Mouse (Mus musculus): Measurements from ENCODE around the gene Mrps5. TPM values are rescaled to one million over a fixed set of nuclear protein-coding genes. Genes with fewer than 3 reads are reported as not detected.

Gene Mrps5
- polyA plus RNA-seq, 1 experiment: 64.8 TPM

DNA sequence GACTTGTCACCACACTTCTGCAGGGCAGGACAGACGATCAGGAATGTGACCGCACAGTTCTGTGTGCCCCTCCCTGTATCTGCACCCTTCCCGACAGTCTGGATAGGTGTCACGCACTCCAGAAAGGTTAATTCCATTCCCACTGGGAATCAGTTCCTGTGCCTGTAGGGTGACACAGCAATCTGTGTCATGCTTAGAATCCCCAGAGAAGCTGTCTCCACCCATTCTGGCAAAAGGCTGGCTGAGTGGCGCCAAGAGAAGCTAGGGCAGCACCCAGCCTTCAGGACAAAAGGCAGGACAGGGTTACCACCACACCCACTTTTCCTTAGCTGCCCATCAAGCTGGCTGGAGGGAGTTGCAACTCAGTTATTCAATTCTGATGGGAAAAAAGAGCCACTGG is 62.9 kb downstream of the Mrps5 start:
- TF ChIP-seq POLR2A (IDR thresholded peaks at IDR 0.05; ENCODE audit: borderline replicate concordance, control insufficient read depth, low read depth, low read length) (no peak), CTCF (IDR thresholded peaks at IDR 0.05; ENCODE audit: control insufficient read depth, insufficient read depth, low read length) (no peak)
- WGBS: 64% methylated on average over 5 of the region's 5 CpGs
- Histone ChIP-seq H3K4me1 (ENCODE audit: control insufficient read depth, insufficient read depth, low read length) (no peaks in the 10 kb centered on the region), H3K4me3 (replicated peaks; ENCODE audit: control insufficient read depth, low read depth, low read length) (no peak overlapping the region), H3K27ac (ENCODE audit: control insufficient read depth, insufficient read depth, low read depth, low read length, poor library complexity) (no peak overlapping the region)

DNA sequence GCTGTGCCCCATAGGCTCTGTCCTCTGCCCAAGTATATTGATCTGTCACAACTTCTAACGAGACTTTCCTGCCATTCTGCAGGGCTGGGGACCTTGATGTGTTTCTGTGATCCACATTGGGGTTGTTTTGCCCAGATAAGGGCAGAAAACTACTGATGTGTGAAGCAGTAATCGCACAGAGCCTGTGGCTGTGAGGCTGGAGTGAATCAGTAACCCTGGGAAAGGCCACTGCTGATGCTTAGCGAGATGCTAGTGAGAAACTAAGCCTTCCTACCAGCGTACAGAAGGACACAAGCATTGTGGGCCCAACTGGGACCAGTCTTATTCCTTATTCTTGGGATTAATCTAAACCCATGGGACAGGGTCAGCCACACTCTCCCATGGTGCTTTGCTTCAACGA is 64.6 kb downstream of the Mrps5 start:
- Histone ChIP-seq H3K4me1 (ENCODE audit: control insufficient read depth, insufficient read depth, low read length) (no peaks in the 10 kb centered on the region), H3K27ac (ENCODE audit: control insufficient read depth, insufficient read depth, low read depth, low read length, poor library complexity) (no peak overlapping the region), H3K4me3 (replicated peaks; ENCODE audit: control insufficient read depth, low read depth, low read length) (no peak overlapping the region)
- 69% methylated on average over 5 of the region's 5 CpGs for WGBS
- TF ChIP-seq POLR2A (IDR thresholded peaks at IDR 0.05; ENCODE audit: borderline replicate concordance, control insufficient read depth, low read depth, low read length): no peak
- TF ChIP-seq CTCF (IDR thresholded peaks at IDR 0.05; ENCODE audit: control insufficient read depth, insufficient read depth, low read length): no peak

DNA sequence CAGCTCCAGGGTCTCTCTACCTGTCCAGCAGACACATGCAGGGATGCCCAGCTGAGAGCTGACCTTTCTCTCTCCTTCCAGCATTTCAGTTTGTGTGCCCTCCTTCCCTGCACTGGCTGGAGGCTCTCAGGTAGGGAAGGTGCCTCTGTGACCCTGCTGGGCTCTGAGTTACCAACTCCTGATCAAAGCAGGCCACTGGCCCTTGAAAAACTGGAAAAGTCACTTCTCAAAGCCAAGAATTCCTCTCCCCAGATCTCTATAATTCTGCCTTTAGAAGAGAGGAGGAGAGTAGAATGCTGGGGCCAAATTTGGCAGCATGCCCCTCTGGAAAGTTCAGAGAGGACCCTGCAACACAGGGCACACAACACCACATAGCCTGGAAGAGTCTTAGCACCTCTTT is 65.3 kb downstream of the Mrps5 start:
- no peak for TF ChIP-seq CTCF (IDR thresholded peaks at IDR 0.05; ENCODE audit: control insufficient read depth, insufficient read depth, low read length)
- no peak for TF ChIP-seq POLR2A (IDR thresholded peaks at IDR 0.05; ENCODE audit: borderline replicate concordance, control insufficient read depth, low read depth, low read length)
- Histone ChIP-seq H3K4me1 (ENCODE audit: control insufficient read depth, insufficient read depth, low read length) (no peaks in the 10 kb centered on the region), H3K4me3 (replicated peaks; ENCODE audit: control insufficient read depth, low read depth, low read length) (no peak overlapping the region), H3K27ac (ENCODE audit: control insufficient read depth, insufficient read depth, low read depth, low read length, poor library complexity) (no peak overlapping the region)

DNA sequence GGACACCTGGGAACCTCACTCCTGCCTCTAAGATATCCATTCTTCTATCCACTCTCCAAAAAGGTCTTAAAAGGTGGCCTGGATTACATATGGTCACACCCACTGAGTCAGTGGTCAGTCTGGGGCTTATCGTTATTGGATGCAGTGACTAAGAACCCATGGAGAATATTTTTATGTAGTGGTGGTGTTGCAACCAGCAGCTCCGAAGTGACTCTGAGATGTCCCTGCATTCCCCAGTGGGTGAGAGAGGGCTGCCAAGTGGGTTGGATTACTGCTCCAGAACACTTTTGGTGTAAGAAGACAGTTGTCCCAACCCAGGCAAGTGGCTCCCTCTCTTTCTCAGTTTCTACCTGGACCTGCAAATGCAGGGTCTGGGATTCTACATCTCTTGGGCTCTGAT is 65.8 kb downstream of the Mrps5 start:
- WGBS: 77% methylated on average over 2 of the region's 2 CpGs
- TF ChIP-seq CTCF (IDR thresholded peaks at IDR 0.05; ENCODE audit: control insufficient read depth, insufficient read depth, low read length) (no peak), POLR2A (IDR thresholded peaks at IDR 0.05; ENCODE audit: borderline replicate concordance, control insufficient read depth, low read depth, low read length) (no peak)
- H3K4me1 ChIP-seq (ENCODE audit: control insufficient read depth, insufficient read depth, low read length): no peaks in the 10 kb centered on the region
- H3K27ac ChIP-seq (ENCODE audit: control insufficient read depth, insufficient read depth, low read depth, low read length, poor library complexity): no peak overlapping the region
- no peak overlapping the region for H3K4me3 ChIP-seq (replicated peaks; ENCODE audit: control insufficient read depth, low read depth, low read length)

DNA sequence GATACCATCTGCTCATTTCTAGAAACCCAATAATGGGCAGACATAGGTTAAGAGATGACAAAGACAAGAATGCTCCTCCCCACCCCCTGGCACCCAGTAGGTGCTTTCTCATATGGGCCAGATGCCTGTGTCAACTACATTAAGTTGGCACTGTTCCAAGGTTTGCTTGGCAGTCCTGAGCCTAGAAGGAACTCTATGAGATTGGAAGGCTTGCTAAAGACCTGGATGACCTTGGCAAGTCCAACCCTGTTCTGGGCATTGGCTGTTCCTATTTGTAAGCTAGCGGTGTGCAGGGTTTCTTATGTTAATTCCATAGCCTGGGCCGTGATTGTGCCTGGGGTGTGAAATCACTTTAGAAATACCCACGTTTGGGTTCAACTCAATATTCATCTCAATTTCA is 67.8 kb downstream of the Mrps5 start:
- Histone ChIP-seq H3K4me3 (replicated peaks; ENCODE audit: control insufficient read depth, low read depth, low read length) (no peak overlapping the region), H3K4me1 (ENCODE audit: control insufficient read depth, insufficient read depth, low read length) (no peaks in the 10 kb centered on the region), H3K27ac (ENCODE audit: control insufficient read depth, insufficient read depth, low read depth, low read length, poor library complexity) (no peak overlapping the region)
- TF ChIP-seq CTCF (IDR thresholded peaks at IDR 0.05; ENCODE audit: control insufficient read depth, insufficient read depth, low read length): no peak
- no peak for TF ChIP-seq POLR2A (IDR thresholded peaks at IDR 0.05; ENCODE audit: borderline replicate concordance, control insufficient read depth, low read depth, low read length)
- WGBS: 64% methylated on average over 3 of the region's 3 CpGs

DNA sequence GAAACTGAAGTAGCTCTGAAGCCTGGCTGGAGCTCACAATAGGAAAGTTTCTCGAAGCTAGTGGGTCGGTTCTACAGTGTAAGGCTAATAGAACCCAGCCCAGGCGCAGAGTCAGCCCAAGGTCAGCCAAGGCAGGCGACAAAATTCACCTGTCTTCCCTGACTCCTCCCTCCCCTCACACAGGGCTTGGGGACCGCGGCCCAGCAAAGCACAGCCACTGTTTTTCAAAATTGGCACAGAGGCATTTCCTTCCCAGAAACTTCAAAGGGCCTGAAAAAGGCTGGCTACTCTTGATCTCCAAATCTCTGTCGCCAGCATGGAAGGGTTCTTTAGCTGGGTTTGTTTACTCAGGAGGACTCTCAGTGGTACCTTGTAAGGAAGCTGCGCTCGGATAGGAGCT is 68.4 kb downstream of the Mrps5 start:
- Histone ChIP-seq H3K27ac (ENCODE audit: control insufficient read depth, insufficient read depth, low read depth, low read length, poor library complexity) (no peak overlapping the region), H3K4me1 (ENCODE audit: control insufficient read depth, insufficient read depth, low read length) (no peaks in the 10 kb centered on the region), H3K4me3 (replicated peaks; ENCODE audit: control insufficient read depth, low read depth, low read length) (no peak overlapping the region)
- 8% methylated on average over 9 of the region's 9 CpGs for WGBS
- TF ChIP-seq CTCF (IDR thresholded peaks at IDR 0.05; ENCODE audit: control insufficient read depth, insufficient read depth, low read length): no peak
- no peak for TF ChIP-seq POLR2A (IDR thresholded peaks at IDR 0.05; ENCODE audit: borderline replicate concordance, control insufficient read depth, low read depth, low read length)

DNA sequence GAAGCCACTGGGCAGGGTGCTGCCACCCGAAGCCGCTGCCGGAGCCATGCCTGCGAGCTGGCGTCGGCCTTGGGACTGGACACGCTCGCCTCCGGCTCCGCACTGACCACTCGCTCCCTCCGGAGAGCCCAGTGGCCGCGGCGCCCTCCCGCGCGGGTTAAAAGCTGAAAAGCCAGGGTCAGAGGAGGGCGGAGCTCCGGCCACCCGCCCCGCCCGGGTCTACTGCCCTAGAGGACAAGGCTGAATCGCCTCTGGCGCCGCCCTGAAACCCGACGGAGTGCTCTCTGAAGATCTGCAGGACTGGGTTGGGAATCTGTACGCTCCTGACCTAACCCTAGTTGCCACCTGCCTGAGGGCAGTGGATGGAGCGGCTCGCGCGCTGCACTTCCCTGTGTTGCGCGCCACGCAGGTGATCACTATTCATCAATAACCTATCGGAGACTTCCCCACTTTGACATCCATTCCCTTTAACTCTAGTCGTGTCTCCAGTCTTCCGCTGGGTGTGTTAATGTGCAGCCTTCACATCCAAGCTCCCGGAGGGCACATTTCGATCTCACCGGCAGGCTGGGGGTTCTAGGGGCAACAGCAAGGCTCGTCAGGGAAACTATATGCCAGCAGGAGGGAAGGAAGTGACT is 69.2 kb downstream of the Mrps5 start, which contains the start of gene Mal:
Gene Mal (minus strand): TSS at position 610 of the 635 bp plus-strand sequence.
- Histone ChIP-seq H3K4me3 (replicated peaks; ENCODE audit: control insufficient read depth, low read depth, low read length) (no peak within 1 kb of the TSS), H3K27ac (ENCODE audit: control insufficient read depth, insufficient read depth, low read depth, low read length, poor library complexity) (no peak within 1 kb of the TSS), H3K4me1 (ENCODE audit: control insufficient read depth, insufficient read depth, low read length) (no peaks in the 10 kb centered on the region)
- TF ChIP-seq POLR2A (IDR thresholded peaks at IDR 0.05; ENCODE audit: borderline replicate concordance, control insufficient read depth, low read depth, low read length): no peak
- TF ChIP-seq CTCF (IDR thresholded peaks at IDR 0.05; ENCODE audit: control insufficient read depth, insufficient read depth, low read length): no peak
- WGBS: 3% methylated on average over 43 of the region's 43 CpGs

Other genes starting within 250 kb of the Mrps5 start
- gene Astl, start 248.6 kb upstream of the Mrps5 start, polyA plus RNA-seq (2011; ENCODE audit: insufficient read depth, insufficient read length, low replicate concordance, missing spikeins): not detected in 2 replicates
- 0.74 TPM in 1 of 2 replicates, not detected in the other for gene Adra2b, start 224.0 kb upstream of the Mrps5 start, polyA plus RNA-seq (2011; ENCODE audit: insufficient read depth, insufficient read length, low replicate concordance, missing spikeins)
- not detected in 2 replicates for gene Gpat2, start 162.0 kb upstream of the Mrps5 start, polyA plus RNA-seq (2011; ENCODE audit: insufficient read depth, insufficient read length, low replicate concordance, missing spikeins)
- gene Fahd2a, start 142.7 kb upstream of the Mrps5 start, polyA plus RNA-seq (2011; ENCODE audit: insufficient read depth, insufficient read length, low replicate concordance, missing spikeins): 9.5 and 14.6 TPM in 2 replicates
- 1.5 TPM in 2 replicates for gene Kcnip3, start 65.1 kb upstream of the Mrps5 start, polyA plus RNA-seq (2011; ENCODE audit: insufficient read depth, insufficient read length, low replicate concordance, missing spikeins)
- not detected in 2 replicates for gene Prom2, start 45.8 kb upstream of the Mrps5 start, polyA plus RNA-seq (2011; ENCODE audit: insufficient read depth, insufficient read length, low replicate concordance, missing spikeins)
- gene Zfp661, start 128 bp upstream of the Mrps5 start, polyA plus RNA-seq (2011; ENCODE audit: insufficient read depth, insufficient read length, low replicate concordance, missing spikeins): 0.47 and 1.0 TPM in 2 replicates
- 0.55 TPM in 1 of 2 replicates, not detected in the other for gene Mal, start 69.5 kb downstream of the Mrps5 start, polyA plus RNA-seq (2011; ENCODE audit: insufficient read depth, insufficient read length, low replicate concordance, missing spikeins)
- not detected in 2 replicates for gene Mall, start 142.7 kb downstream of the Mrps5 start, polyA plus RNA-seq (2011; ENCODE audit: insufficient read depth, insufficient read length, low replicate concordance, missing spikeins)
- 3.0 and 3.5 TPM in 2 replicates for gene Nphp1, start 201.7 kb downstream of the Mrps5 start, polyA plus RNA-seq (2011; ENCODE audit: insufficient read depth, insufficient read length, low replicate concordance, missing spikeins)
- gene Mtln, start 205.3 kb downstream of the Mrps5 start, polyA plus RNA-seq (2011; ENCODE audit: insufficient read depth, insufficient read length, low replicate concordance, missing spikeins): 3.3 and 7.7 TPM in 2 replicates
- 24.0 and 28.2 TPM in 2 replicates for gene Bub1, start 244.6 kb downstream of the Mrps5 start, polyA plus RNA-seq (2011; ENCODE audit: insufficient read depth, insufficient read length, low replicate concordance, missing spikeins)